Mouse (Mus musculus): ENCODE data around the gene Prrx2. TPM values are rescaled to one million over a fixed set of nuclear protein-coding genes. Genes with fewer than 3 reads are reported as not detected.

Prrx2 gene
- polyA plus RNA-seq (2012; rRNA removed): 6.2 and 6.6 TPM in 2 replicates

GRCm38 (mm10) chr2:30834373-30835022 lies at the start of gene Prrx2:
Gene Prrx2 (plus strand): TSS chr2:30834972.
- H3K4me1 ChIP-seq (ENCODE audit: control insufficient read depth, insufficient read depth, low read length): no peaks in the 10 kb centered on the region
- TF ChIP-seq POLR2A (IDR thresholded peaks at IDR 0.05; ENCODE audit: borderline replicate concordance, extremely low read depth, low read depth, low read length) (no peak), CTCF (IDR thresholded peaks at IDR 0.05; ENCODE audit: insufficient read depth, low read length) (no peak)
- DNase-seq: no peak
- 58% methylated on average over 9 of the region's 10 CpGs for WGBS
- H3K4me3 ChIP-seq (replicated peaks; ENCODE audit: extremely low read depth, low read depth, low read length): no peak within 1 kb of the TSS

DNA sequence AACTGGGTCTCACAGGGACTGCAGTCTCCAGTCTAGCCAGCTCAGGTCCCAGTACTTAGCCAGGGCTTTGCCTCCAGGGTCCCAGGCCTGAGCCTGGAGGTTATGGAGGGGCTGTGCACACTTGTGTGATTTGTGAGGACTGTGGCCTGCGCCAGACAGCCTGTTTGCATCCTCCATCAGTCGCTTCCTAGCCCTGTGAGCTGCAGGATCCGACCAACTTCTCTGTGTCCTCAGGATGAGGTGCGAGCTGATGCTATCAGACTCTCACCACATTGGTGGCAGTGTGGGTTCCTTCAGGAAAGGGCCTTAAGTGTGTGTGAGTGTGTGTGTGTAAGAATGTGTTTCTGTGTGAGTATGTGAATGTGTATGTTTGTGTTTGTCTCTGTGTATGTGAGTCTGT lies 47.3 kb upstream of the Prrx2 start:
- Histone ChIP-seq H3K4me3 (replicated peaks; ENCODE audit: extremely low read depth, low read depth, low read length) (no peak overlapping the region), H3K4me1 (ENCODE audit: control insufficient read depth, insufficient read depth, low read length) (peaks cover 6% of the 10 kb centered on the region)
- TF ChIP-seq CTCF (IDR thresholded peaks at IDR 0.05; ENCODE audit: insufficient read depth, low read length) (no peak), POLR2A (IDR thresholded peaks at IDR 0.05; ENCODE audit: borderline replicate concordance, extremely low read depth, low read depth, low read length) (no peak)
- no peak for DNase-seq
- 74% methylated on average over 4 of the region's 4 CpGs for WGBS

- no peak for TF ChIP-seq POLR2A (IDR thresholded peaks at IDR 0.05; ENCODE audit: borderline replicate concordance, extremely low read depth, low read depth, low read length)
- H3K4me3 ChIP-seq (replicated peaks; ENCODE audit: extremely low read depth, low read depth, low read length): no peak overlapping the region
- DNase-seq: no peak
- 92% methylated on average over 7 of the region's 7 CpGs for WGBS
- H3K4me1 ChIP-seq (ENCODE audit: control insufficient read depth, insufficient read depth, low read length): peaks cover 6% of the 10 kb centered on the region; the same call in 1 of the 2 replicates
These were observed 42.7 kb upstream of the Prrx2 start for GRCm38 (mm10) chr2:30792061-30792460.

GRCm38 (mm10) chr2:30794179-30795108 lies 40.3 kb upstream of the Prrx2 start:
- 4% methylated on average over 48 of the region's 48 CpGs for WGBS
- peak; percentile 98 for DNase-seq
- TF ChIP-seq POLR2A (IDR thresholded peaks at IDR 0.05; ENCODE audit: borderline replicate concordance, extremely low read depth, low read depth, low read length): no peak
- peak; percentile 81 for TF ChIP-seq CTCF (IDR thresholded peaks at IDR 0.05; ENCODE audit: insufficient read depth, low read length)
- Histone ChIP-seq H3K4me3 (replicated peaks; ENCODE audit: extremely low read depth, low read depth, low read length) (peak overlapping the region; percentile 78), H3K4me1 (ENCODE audit: control insufficient read depth, insufficient read depth, low read length) (peaks cover 6% of the 10 kb centered on the region; the same call in 1 of the 2 replicates)

DNA sequence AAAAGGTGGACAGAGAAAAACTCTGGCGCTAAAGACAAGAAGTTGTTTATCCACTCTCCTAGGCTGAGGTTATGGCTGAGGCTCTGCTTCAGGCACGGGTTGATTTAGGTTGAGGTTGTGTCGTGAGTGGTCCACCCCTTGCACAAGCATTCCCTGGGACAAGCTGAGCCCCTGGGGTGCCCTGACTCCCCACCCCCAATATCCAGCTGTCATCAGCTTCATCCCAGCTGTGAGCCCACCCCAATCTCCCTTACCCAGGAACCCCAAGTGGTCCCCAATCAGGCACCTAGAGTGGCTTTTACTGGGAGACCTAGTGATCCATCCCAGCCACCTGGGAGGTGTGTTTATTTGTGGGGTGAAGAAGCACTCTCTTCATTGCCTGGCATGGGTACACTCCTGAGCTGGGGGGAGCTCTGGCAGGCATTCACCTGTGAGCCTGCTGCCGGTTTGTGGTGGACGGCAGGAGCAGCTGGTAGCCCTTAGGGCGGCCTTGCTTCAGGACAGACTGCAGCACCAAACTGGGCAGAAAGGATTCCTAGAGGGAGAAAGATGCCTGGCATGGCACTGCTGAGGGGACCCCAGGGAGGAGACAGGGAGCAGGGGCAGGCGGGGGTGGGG lies 39.4 kb upstream of the Prrx2 start:
- TF ChIP-seq CTCF (IDR thresholded peaks at IDR 0.05; ENCODE audit: insufficient read depth, low read length) (no peak), POLR2A (IDR thresholded peaks at IDR 0.05; ENCODE audit: borderline replicate concordance, extremely low read depth, low read depth, low read length) (no peak)
- Histone ChIP-seq H3K4me1 (ENCODE audit: control insufficient read depth, insufficient read depth, low read length) (peaks cover 6% of the 10 kb centered on the region; the same call in 1 of the 2 replicates), H3K4me3 (replicated peaks; ENCODE audit: extremely low read depth, low read depth, low read length) (no peak overlapping the region)
- 82% methylated on average over 7 of the region's 7 CpGs for WGBS
- no peak for DNase-seq

GRCm38 (mm10) chr2:30795889-30796275 lies 38.9 kb upstream of the Prrx2 start:
- H3K4me3 ChIP-seq (replicated peaks; ENCODE audit: extremely low read depth, low read depth, low read length): no peak overlapping the region
- no peak for TF ChIP-seq POLR2A (IDR thresholded peaks at IDR 0.05; ENCODE audit: borderline replicate concordance, extremely low read depth, low read depth, low read length)
- TF ChIP-seq CTCF (IDR thresholded peaks at IDR 0.05; ENCODE audit: insufficient read depth, low read length): no peak
- DNase-seq: peak; percentile 15
- WGBS: 84% methylated on average over 5 of the region's 5 CpGs
- peaks cover 6% of the 10 kb centered on the region; the same call in 1 of the 2 replicates for H3K4me1 ChIP-seq (ENCODE audit: control insufficient read depth, insufficient read depth, low read length)

- Histone ChIP-seq H3K4me1 (ENCODE audit: control insufficient read depth, insufficient read depth, low read length) (peaks cover 6% of the 10 kb centered on the region; the same call in 1 of the 2 replicates), H3K4me3 (replicated peaks; ENCODE audit: extremely low read depth, low read depth, low read length) (peak overlapping the region; percentile 30)
- DNase-seq: peak; percentile 62
- TF ChIP-seq POLR2A (IDR thresholded peaks at IDR 0.05; ENCODE audit: borderline replicate concordance, extremely low read depth, low read depth, low read length) (no peak), CTCF (IDR thresholded peaks at IDR 0.05; ENCODE audit: insufficient read depth, low read length) (no peak)
- 4% methylated on average over 11 of the region's 11 CpGs for WGBS
These were observed 38.4 kb upstream of the Prrx2 start for GRCm38 (mm10) chr2:30796382-30796781.

- Histone ChIP-seq H3K4me1 (ENCODE audit: control insufficient read depth, insufficient read depth, low read length) (peaks cover 3% of the 10 kb centered on the region; the same call in 1 of the 2 replicates), H3K4me3 (replicated peaks; ENCODE audit: extremely low read depth, low read depth, low read length) (no peak overlapping the region)
- DNase-seq: no peak
- 86% methylated on average over 3 of the region's 3 CpGs for WGBS
- no peak for TF ChIP-seq CTCF (IDR thresholded peaks at IDR 0.05; ENCODE audit: insufficient read depth, low read length)
- no peak for TF ChIP-seq POLR2A (IDR thresholded peaks at IDR 0.05; ENCODE audit: borderline replicate concordance, extremely low read depth, low read depth, low read length)
These were observed 35.3 kb upstream of the Prrx2 start for GRCm38 (mm10) chr2:30799456-30799855.

DNA sequence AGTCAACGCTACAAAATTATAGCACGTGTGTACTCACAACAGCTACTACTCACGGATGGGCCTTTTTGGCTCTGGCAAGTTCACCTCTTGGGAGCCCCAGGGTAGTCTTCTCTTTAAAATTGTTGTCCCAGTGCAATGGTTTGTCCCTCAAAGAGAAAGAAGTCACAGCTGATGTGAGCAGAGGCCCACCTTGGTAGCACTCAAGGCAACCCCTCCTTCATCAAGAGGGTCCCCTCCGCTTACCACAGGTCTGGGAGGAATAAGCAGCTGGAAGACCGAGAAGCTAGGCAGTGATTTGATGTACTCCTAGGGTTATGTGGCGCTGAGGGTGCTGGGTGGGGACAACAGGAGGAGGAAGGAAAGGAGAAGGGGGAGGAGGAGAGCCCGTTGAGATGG lies 34.1 kb upstream of the Prrx2 start:
- TF ChIP-seq CTCF (IDR thresholded peaks at IDR 0.05; ENCODE audit: insufficient read depth, low read length) (no peak), POLR2A (IDR thresholded peaks at IDR 0.05; ENCODE audit: borderline replicate concordance, extremely low read depth, low read depth, low read length) (no peak)
- Histone ChIP-seq H3K4me1 (ENCODE audit: control insufficient read depth, insufficient read depth, low read length) (peaks cover 3% of the 10 kb centered on the region; the same call in 1 of the 2 replicates), H3K4me3 (replicated peaks; ENCODE audit: extremely low read depth, low read depth, low read length) (no peak overlapping the region)
- no peak for DNase-seq
- WGBS: 44% methylated on average over 7 of the region's 7 CpGs

Data from lung, adult 2 months (tissue).